Mouse (Mus musculus) hindbrain, embryonic 12.5 days (tissue): ENCODE results near the gene Sufu. TPM values are rescaled to one million over a fixed set of nuclear protein-coding genes. Genes with fewer than 3 reads are reported as not detected.
A peak's percentile ranks its signal among the peaks of the same experiment; 100 is the strongest.

ENCODE experiments used
- ATAC-seq: fragments of 200-750 bp; cut with Nextera tagmentation; 2 replicates; pipeline ENCODE4 v1.8.0; 2017; ENCODE audit warnings: moderate TSS enrichment; ENCODE audit not compliant: low FRiP score
- H3K27ac ChIP-seq: fragments of 300-500 bp; sonication (generic); 2 replicates; pipeline ENCODE4 v1.5.1; 2016; ENCODE audit warnings: mild to moderate bottlenecking
- H3K27me3 ChIP-seq: fragments of 300-500 bp; sonication (generic); 2 replicates; pipeline ENCODE4 v1.6.1; 2016; ENCODE audit warnings: mild to moderate bottlenecking
- H3K36me3 ChIP-seq: fragments of 300-500 bp; sonication (generic); 2 replicates; pipeline ENCODE4 v1.6.1; 2016; ENCODE audit warnings: mild to moderate bottlenecking
- H3K4me1 ChIP-seq: fragments of 300-500 bp; sonication (generic); 2 replicates; pipeline ENCODE4 v1.6.1; 2016
- H3K4me2 ChIP-seq: fragments of 300-500 bp; sonication (generic); replicated peaks from 2 replicates; pipeline ENCODE4 v1.6.1; 2016; ENCODE audit warnings: mild to moderate bottlenecking
- H3K4me3 ChIP-seq: fragments of 300-500 bp; sonication (generic); 2 replicates; pipeline ENCODE4 v1.5.1; 2016; ENCODE audit warnings: mild to moderate bottlenecking
- H3K9ac ChIP-seq: fragments of 300-500 bp; sonication (generic); 2 replicates; pipeline ENCODE4 v1.6.1; 2016; ENCODE audit warnings: mild to moderate bottlenecking, moderate library complexity
- H3K9me3 ChIP-seq: fragments of 300-500 bp; sonication (generic); replicated peaks from 2 replicates; pipeline ENCODE4 v1.6.1; 2016; ENCODE audit warnings: mild to moderate bottlenecking
- WGBS: fragments of 180-500 bp; shearing (Covaris S2); methylation state at CpG from one replicate; pipeline ENCODE4 v1.1.7; 2016; 5-methylcytosine and 5-hydroxymethylcytosine counted together
- polyA plus RNA-seq: library from polyadenylated mRNA; unstranded; fragments of >200 nt; fragmentation: Nextera tagmentation; extraction: Ambion mirVana; gene quantifications from 2 replicates; pipeline ENCODE4 v1.2.1, GENCODE M21; 2016

Gene Sufu
- polyA plus RNA-seq, 1 experiment from 2014 or later, result 39.3 TPM

DNA sequence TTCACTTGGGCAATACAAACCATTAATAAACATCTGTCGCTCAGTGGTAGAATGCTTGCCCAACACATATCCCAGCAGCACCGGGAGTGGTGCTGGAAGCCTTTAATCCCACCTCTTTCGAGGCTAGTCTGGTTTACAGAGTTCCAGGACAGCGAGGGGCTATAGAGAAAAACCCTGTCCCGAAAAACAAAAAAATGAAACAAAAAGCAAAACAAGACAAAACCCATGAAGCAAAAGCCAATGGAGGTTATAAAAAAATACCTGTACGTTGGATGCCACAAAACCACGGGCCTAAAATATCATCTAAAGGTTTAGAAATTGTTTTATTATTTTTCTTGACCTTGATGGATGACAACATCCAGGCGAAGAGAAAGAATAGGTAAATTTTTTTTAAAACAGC lies 587 bp upstream of the Sufu start:
- Histone ChIP-seq H3K27me3 (no peaks in the 10 kb centered on the region), H3K9ac (no peak overlapping the region), H3K4me2 (peak overlapping the region; percentile 52), H3K9me3 (no peaks in the 10 kb centered on the region), H3K27ac (0 out of 2 replicates have a peak overlapping the region, but pooled peaks have one; percentile 74), H3K4me3 (peak overlapping the region; percentile 67), H3K36me3 (peaks cover 5% of the 10 kb centered on the region), H3K4me1 (peaks cover 42% of the 10 kb centered on the region)
- ATAC-seq, result no peak
- 15% methylated on average over 8 of the region's 8 CpGs for WGBS

DNA sequence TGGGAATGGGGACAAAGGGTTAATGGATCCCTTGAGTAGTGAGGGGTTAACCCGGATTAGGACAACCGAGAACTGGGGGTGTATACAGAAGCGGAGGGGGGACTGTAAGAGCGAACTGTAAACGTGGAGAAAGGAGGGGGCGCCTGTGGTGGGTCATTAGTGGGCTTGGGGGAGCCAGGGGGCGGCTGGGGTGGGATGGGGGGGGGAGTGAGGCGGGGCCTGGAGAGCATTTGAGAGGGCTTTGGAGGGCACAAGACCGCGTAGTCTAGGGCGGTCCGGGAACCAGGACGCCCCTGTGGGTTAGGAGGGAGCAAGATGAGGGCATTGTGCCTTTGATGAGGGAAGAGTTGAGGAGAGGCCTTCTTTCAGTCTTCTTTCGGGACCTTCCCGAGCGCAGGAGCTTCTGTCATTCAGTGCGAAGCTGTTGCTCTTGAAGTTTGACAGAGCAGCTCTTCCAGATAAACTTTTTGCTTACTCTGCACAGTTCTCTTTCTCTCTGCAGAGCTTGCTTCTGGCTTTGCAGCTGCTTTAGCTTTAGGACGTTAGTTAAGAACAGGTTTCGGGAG lies 823 bp downstream of the Sufu start:
- H3K9me3 ChIP-seq, result no peaks in the 10 kb centered on the region
- ATAC-seq, result no peak

DNA sequence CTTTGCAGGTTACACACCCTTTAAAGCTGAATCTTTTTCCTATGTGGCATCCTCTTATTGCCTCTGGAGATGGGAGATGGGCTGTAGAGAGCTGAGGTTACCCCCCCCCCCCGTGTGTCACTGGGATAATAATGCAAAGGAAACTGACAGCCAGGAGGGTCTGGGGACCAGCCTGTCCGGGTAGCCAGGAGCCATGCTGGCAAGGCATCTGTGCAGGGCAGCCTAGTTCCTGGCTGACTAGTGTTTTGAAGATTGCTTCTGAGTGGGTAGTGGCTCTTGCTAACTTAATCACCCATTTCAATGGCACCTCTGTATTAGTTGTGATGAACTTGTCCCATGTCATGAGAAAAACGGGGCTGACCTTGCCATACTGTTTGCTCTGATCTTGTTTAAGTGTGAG lies 1.7 kb downstream of the Sufu start:
- WGBS, result 37% methylated on average over 3 of the region's 3 CpGs
- no peaks in the 10 kb centered on the region for H3K27me3 ChIP-seq
- H3K4me1 ChIP-seq, result peaks cover 40% of the 10 kb centered on the region
- no peak overlapping the region for H3K27ac ChIP-seq
- H3K4me2 ChIP-seq, result peak overlapping the region; percentile 86
- peak overlapping the region; percentile 86; the same call in 1 of the 2 replicates for H3K4me3 ChIP-seq
- no peak for ATAC-seq
- H3K9ac ChIP-seq, result 0 out of 2 replicates have a peak overlapping the region, but pooled peaks have one; percentile 35
- H3K36me3 ChIP-seq, result peaks cover 18% of the 10 kb centered on the region
- no peaks in the 10 kb centered on the region for H3K9me3 ChIP-seq

More for the DNA sequence above, 823 bp downstream of the Sufu start:
- WGBS, result 2% methylated on average over 19 of the region's 19 CpGs
- peak overlapping the region; percentile 86 for H3K4me3 ChIP-seq
- H3K27ac ChIP-seq, result peak overlapping the region; percentile 87; the same call in 1 of the 2 replicates
- peak overlapping the region; percentile 86 for H3K4me2 ChIP-seq
- H3K36me3 ChIP-seq, result peaks cover 9% of the 10 kb centered on the region
- peaks cover 42% of the 10 kb centered on the region for H3K4me1 ChIP-seq
- no peaks in the 10 kb centered on the region for H3K27me3 ChIP-seq
- H3K9ac ChIP-seq, result peak overlapping the region; percentile 85

DNA sequence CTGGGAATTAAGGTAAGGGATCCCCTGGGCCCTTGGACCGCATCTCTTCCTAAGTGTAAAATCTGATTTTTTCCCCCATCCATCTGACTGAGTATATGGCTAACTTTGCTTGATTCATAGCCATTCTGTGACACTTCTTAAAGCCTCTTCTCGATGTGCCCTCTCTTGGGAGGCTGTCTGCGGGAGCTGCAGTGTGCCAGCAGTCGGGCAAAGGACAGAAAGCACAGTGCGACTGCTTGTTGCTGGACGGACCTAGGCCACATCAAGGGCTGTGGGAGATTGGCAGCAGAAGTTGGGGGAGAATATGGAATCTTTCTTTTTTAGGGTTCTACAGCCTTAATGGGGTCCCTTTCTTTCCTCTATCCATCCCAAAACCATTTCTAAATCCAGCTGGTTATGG lies 2.7 kb downstream of the Sufu start:
- no peak overlapping the region for H3K4me3 ChIP-seq
- WGBS, result 89% methylated on average over 6 of the region's 6 CpGs
- no peaks in the 10 kb centered on the region for H3K27me3 ChIP-seq
- H3K9me3 ChIP-seq, result no peaks in the 10 kb centered on the region
- H3K36me3 ChIP-seq, result peaks cover 27% of the 10 kb centered on the region
- H3K9ac ChIP-seq, result no peak overlapping the region
- ATAC-seq, result no peak
- no peak overlapping the region for H3K4me2 ChIP-seq
- no peak overlapping the region for H3K27ac ChIP-seq
- peaks cover 30% of the 10 kb centered on the region for H3K4me1 ChIP-seq

DNA sequence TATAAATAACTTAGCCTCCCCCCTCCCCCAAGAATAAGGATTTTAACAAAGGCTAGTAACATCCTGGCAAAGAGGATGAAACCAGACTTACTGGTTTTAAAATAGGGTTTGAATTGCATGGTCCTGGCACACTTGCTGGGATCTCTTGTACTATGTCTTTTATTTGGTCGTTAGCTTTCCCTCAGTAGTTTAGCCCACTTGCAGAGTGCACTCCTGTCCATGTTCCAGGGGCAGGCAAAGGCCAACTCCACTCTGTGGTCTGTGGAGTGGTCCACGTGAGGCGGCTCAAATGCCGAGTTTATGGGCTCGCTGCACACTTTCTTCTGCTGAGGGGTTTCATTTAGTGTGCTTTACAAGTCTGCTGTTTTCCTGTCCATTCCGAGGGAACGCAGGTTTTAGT lies 3.2 kb downstream of the Sufu start:
- 83% methylated on average over 7 of the region's 7 CpGs for WGBS
- H3K9ac ChIP-seq, result no peak overlapping the region
- H3K27me3 ChIP-seq, result no peaks in the 10 kb centered on the region
- no peak overlapping the region for H3K4me3 ChIP-seq
- H3K4me1 ChIP-seq, result peaks cover 27% of the 10 kb centered on the region
- no peak overlapping the region for H3K27ac ChIP-seq
- no peaks in the 10 kb centered on the region for H3K9me3 ChIP-seq
- ATAC-seq, result no peak
- no peak overlapping the region for H3K4me2 ChIP-seq
- H3K36me3 ChIP-seq, result peaks cover 30% of the 10 kb centered on the region

DNA sequence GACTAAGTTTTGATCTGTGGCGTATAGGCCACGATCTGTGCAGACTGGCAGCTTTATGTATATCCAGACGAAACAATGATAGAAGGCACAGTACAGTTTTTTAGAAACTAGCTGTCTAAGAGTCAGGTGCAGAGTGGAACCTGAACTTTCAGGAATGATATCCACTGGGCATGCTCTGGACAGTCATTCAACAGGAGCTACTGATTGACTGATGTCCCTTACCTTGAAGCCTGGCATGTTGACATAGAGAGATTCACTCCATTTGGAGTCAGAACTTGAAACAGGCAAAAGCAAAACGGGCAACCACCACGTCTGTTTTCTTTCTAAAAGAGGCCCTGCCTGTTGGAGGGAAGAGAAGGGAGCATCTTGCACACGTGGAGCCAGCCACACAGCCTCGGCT lies 3.9 kb downstream of the Sufu start:
- H3K4me3 ChIP-seq, result no peak overlapping the region
- peaks cover 27% of the 10 kb centered on the region for H3K4me1 ChIP-seq
- 83% methylated on average over 7 of the region's 7 CpGs for WGBS
- no peak overlapping the region for H3K9ac ChIP-seq
- H3K27me3 ChIP-seq, result no peaks in the 10 kb centered on the region
- ATAC-seq, result no peak
- no peak overlapping the region for H3K27ac ChIP-seq
- H3K4me2 ChIP-seq, result no peak overlapping the region
- H3K9me3 ChIP-seq, result no peaks in the 10 kb centered on the region
- peaks cover 32% of the 10 kb centered on the region for H3K36me3 ChIP-seq

DNA sequence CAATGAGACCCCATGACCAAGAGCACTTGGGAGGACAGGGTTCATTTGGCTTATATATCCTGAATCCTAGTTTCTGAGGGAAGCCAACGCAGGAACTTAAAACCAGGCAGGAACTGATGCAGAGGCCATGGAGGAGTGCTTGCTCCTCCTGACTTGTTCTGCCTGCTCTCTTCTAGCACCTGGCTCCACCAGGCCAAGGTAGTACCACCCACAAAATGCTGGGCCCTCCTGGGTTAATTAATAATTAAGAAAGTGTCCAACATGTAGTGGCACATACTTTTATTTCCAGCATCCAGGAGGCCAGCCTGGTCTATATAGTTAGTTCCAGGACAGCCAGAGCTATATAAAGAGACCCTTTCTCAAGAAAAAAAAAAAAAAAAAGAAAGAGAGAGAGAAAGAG lies 7.3 kb downstream of the Sufu start:
- Histone ChIP-seq H3K27ac (no peak overlapping the region), H3K9me3 (no peaks in the 10 kb centered on the region), H3K4me3 (no peak overlapping the region), H3K27me3 (no peaks in the 10 kb centered on the region), H3K4me2 (no peak overlapping the region), H3K9ac (no peak overlapping the region), H3K36me3 (peaks cover 39% of the 10 kb centered on the region), H3K4me1 (peaks cover 7% of the 10 kb centered on the region)
- 100% methylated on average over 1 of the region's 1 CpGs for WGBS
- ATAC-seq, result no peak

DNA sequence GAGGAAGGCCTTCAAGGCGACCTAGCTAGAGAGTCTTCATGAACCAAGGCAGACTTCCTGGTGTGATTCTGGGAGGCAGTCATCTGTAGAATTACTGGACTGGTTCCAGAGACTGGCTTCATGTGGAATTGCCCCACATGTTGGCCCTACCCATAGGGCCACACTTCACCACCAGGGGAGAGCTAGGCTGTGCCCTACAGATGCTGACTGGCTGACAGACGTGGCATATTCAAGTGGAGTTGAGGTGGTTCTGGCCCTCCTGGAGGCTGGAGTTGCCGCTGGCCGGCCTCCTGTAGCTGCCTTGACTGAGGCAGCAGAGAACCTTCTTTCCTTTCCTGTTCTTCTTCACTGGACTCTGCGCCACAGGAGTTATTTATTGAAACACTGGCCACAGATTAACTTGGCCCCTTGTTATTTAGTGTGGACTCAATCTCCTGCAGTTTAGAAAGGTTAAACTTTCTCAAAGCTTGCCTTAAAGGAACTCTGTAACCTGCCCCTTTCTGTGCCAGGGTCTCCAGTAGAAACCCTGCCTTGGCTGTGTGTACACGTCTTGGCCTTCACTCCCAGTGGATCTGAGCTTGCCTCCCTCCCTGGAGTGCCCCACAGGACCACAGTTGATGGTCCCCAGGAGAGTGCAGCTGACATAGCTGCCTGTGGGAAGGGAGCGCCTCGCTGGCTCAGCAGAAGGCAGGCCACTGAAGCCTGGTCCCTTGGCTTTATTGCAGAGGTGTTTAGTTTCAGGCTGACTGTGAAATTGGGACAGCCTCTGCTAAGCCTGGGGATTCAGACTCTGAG lies 10.1 kb downstream of the Sufu start:
- no peak overlapping the region for H3K27ac ChIP-seq
- WGBS, result 76% methylated on average over 8 of the region's 8 CpGs

DNA sequence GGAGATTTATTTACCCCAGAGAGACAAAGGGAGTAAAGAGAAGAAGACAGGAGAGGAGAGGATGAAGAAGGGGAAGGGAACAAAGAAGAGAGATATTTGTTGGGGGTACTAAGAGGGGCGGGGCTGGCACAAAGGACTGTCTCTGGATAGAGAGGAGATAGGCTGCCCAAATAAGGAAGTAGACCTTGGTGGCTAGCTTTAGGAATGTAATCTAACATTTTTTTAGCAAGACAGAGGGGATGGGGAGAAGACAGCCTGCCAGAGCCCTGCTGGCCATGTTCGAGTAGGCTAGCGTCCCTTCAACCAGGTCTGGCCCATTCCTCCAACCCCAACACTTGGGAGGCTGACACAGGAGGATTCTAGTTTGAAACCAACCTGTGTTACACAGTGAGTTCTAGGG lies 12.8 kb downstream of the Sufu start:
- Histone ChIP-seq H3K4me1 (no peaks in the 10 kb centered on the region), H3K27me3 (no peaks in the 10 kb centered on the region), H3K4me3 (no peak overlapping the region), H3K36me3 (peaks cover 16% of the 10 kb centered on the region), H3K27ac (no peak overlapping the region), H3K9ac (no peak overlapping the region), H3K9me3 (no peaks in the 10 kb centered on the region), H3K4me2 (no peak overlapping the region)
- WGBS, result 88% methylated on average over 3 of the region's 3 CpGs
- no peak for ATAC-seq

More for the DNA sequence above, 10.1 kb downstream of the Sufu start:
- no peaks in the 10 kb centered on the region for H3K27me3 ChIP-seq
- H3K9ac ChIP-seq, result no peak overlapping the region
- no peak overlapping the region for H3K4me3 ChIP-seq
- H3K4me1 ChIP-seq, result no peaks in the 10 kb centered on the region
- ATAC-seq, result no peak
- H3K9me3 ChIP-seq, result no peaks in the 10 kb centered on the region
- H3K36me3 ChIP-seq, result peaks cover 35% of the 10 kb centered on the region
- H3K4me2 ChIP-seq, result no peak overlapping the region

DNA sequence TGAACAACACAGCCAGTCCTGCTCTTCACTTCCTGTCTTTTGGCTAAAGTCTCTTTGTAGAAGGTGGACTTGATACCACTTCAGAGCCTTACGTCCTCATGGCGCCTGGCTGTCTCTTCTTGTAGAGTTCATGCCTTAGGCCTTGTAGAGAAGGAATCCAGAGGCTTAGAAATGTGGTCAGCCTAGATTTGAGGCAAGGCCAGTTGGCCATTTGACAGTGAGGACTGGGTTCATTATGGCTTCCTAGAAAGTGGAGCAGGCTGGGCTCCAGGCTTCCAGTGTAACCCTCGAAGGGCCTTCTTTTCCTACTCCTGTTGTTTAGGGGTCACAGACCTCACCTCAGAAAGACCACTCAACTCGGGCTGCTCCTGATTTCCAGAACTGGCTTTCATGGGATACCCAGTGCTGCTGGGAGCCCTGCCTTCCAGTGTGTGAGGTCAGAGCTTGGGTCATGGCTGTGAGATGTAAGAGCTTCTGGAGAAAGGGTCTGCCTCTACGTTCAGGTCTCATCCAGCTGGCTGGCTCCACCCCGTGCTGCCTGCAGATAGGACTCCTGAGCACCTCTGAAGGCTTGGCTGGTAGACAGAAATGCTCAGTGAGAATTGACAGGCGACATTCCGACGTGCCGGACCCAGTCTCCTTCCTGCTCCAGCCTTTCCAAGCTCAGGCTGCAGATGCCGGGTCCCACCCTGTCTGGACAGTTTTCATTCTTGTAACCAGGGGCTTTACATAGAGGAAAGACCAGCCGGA lies 15.5 kb downstream of the Sufu start:
- Histone ChIP-seq H3K4me3 (no peak overlapping the region), H3K36me3 (0 out of 2 replicates have a peak, but pooled peaks cover 8% of the 10 kb centered on the region), H3K9ac (no peak overlapping the region), H3K27me3 (no peaks in the 10 kb centered on the region), H3K4me2 (no peak overlapping the region), H3K27ac (no peak overlapping the region), H3K4me1 (peaks cover 8% of the 10 kb centered on the region; the same call in 1 of the 2 replicates), H3K9me3 (no peaks in the 10 kb centered on the region)
- WGBS, result 92% methylated on average over 12 of the region's 12 CpGs
- no peak for ATAC-seq

DNA sequence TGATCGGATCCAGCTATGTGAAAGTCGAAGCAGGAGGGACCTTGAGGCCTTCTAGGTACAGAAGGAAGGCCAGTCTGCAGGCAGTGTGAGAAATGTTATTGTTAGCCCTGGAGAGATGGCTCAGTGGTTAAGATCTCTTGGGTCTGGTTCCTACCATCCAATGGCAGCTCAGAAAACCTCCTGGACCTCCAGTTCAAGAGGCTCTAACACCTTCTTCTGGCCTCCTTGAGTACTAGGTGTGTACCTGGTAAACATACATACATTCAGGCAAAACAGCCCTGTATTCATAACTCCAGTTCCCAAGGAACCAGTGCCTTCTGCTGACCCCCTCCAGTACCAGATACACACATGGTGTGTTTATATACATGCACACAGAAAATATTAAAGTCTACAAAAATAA lies 17.3 kb downstream of the Sufu start:
- Histone ChIP-seq H3K4me2 (no peak overlapping the region), H3K9ac (no peak overlapping the region), H3K27me3 (no peaks in the 10 kb centered on the region), H3K27ac (no peak overlapping the region), H3K4me1 (peaks cover 11% of the 10 kb centered on the region; the same call in 1 of the 2 replicates), H3K36me3 (0 out of 2 replicates have a peak, but pooled peaks cover 5% of the 10 kb centered on the region), H3K9me3 (no peaks in the 10 kb centered on the region), H3K4me3 (no peak overlapping the region)
- no peak for ATAC-seq
- 97% methylated on average over 2 of the region's 2 CpGs for WGBS

DNA sequence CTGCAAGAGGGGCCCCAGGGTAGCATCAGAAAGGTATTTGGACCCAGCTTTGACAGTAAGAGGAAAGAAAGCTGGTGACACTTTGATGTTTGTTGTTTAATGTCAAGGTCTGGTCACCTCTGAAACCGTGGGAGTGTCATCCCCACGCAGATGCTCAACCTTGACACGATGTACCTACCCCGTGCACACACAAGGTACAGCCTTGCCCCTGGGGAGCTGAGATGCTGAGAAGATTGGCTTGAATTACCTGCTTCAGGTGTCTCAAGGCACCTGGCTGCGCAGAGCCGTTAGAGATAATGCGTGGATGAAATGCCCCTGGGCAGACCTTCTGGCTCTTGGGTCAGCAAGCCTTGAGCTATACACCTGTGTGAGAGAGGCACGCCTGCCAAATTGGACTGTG lies 17.8 kb downstream of the Sufu start:
- no peaks in the 10 kb centered on the region for H3K9me3 ChIP-seq
- H3K4me3 ChIP-seq, result no peak overlapping the region
- WGBS, result 92% methylated on average over 8 of the region's 8 CpGs
- H3K36me3 ChIP-seq, result 0 out of 2 replicates have a peak, but pooled peaks cover 5% of the 10 kb centered on the region
- H3K4me1 ChIP-seq, result peaks cover 11% of the 10 kb centered on the region; the same call in 1 of the 2 replicates
- no peak overlapping the region for H3K27ac ChIP-seq
- no peak overlapping the region for H3K9ac ChIP-seq
- H3K27me3 ChIP-seq, result no peaks in the 10 kb centered on the region
- H3K4me2 ChIP-seq, result no peak overlapping the region
- no peak for ATAC-seq
